ENCODE assay signal across 9 mouse cellular contexts in genomic region chr6:83512495-83512894, GRCm38 (mm10). TPM values are rescaled to one million over a fixed set of nuclear protein-coding genes. Genes with fewer than 3 reads are reported as not detected.
DNase-seq lines count a peak whose midpoint lies in the region; TF ChIP-seq lines count a peak whose summit lies in the region.
"Had no signal": no experiment of that assay in that cellular context is flagged by ENCODE, and none has a peak within 500 bp of the region (broad histone marks: within the 10 kb centered on the region; RNA-seq: fewer than 3 reads in every experiment).

No protein-coding gene starts in this region.

- no peak overlapping the region for H3K9ac ChIP-seq in MEL (ENCODE audit: control insufficient read depth, low read depth, low read length, poor library complexity, severe bottlenecking)

- no peak overlapping the region for H3K4me3 ChIP-seq in MEL (ENCODE audit: control insufficient read depth in 1 of 2, insufficient read depth in 1 of 2, low read depth in 2 of 2, low read length in 2 of 2)
- H3K4me3 ChIP-seq: limb, embryonic 13.5 days had no signal

- TF ChIP-seq RAD21 in MEL (IDR thresholded peaks at IDR 0.05; ENCODE audit: low read depth, low read length) = peak; percentile 84

- H3K27ac ChIP-seq in MEL (ENCODE audit: control insufficient read depth, low read depth, low read length) = no peak overlapping the region
- H3K27ac ChIP-seq: limb, embryonic 13.5 days had no signal

- peak; percentile 83 for DNase-seq in kidney, adult 9 months
- no peak for DNase-seq in kidney, adult 11 months
- peak; percentile 77 for DNase-seq in MEL (ENCODE audit: low read depth, low spot score)
- peak; percentile 81 for DNase-seq in cerebellum, adult 9-10 months
- peak; percentile 69 for DNase-seq in gastrocnemius, postnatal 10 days
- DNase-seq in left cerebral cortex, postnatal 4 days = peak; percentile 63
- peak; percentile 89 for DNase-seq in naive thymus-derived CD4-positive, alpha-beta T cell, adult 2 months (ENCODE audit: low read depth)
- peak; percentile 77 for DNase-seq in thymus, postnatal 4 days

- TF ChIP-seq CTCF in MEL (IDR thresholded peaks at IDR 0.05 in 2 of 3, conservative IDR thresholded peaks at IDR 0.05 in 1 of 3; ENCODE audit: control insufficient read depth in 1 of 3, insufficient read depth in 1 of 3, low read depth in 2 of 3, low read length in 3 of 3, poor library complexity in 1 of 3, severe bottlenecking in 1 of 3) = peak; percentile 75 to 82 (median 78)

- TF ChIP-seq POLR2A in MEL (IDR thresholded peaks at IDR 0.05; ENCODE audit: control insufficient read depth in 1 of 2, insufficient read depth in 1 of 2, low read depth in 1 of 2, low read length in 2 of 2, poor library complexity in 1 of 2) = no peak

- H3K9me3 ChIP-seq in MEL (replicated peaks; ENCODE audit: insufficient read depth, low read length) = no peaks in the 10 kb centered on the region
- H3K9me3 ChIP-seq: limb, embryonic 13.5 days had no signal

- intact Hi-C loops in left cerebral cortex, postnatal 4 days (cut with DNase I) = loop anchor here (5.0 kb wide), 1 partner anchor 155 kb away; no protein-coding TSS in a partner anchor

- H3K4me1 ChIP-seq in MEL (ENCODE audit: control insufficient read depth in 1 of 2, insufficient read depth in 2 of 2, low read length in 2 of 2) = peaks cover 1 to 9% of the 10 kb centered on the region in 2 experiments; a peak in 2 of 4 replicates
- H3K4me1 ChIP-seq: limb, embryonic 13.5 days had no signal

- no peaks in the 10 kb centered on the region; a peak in 2 of 4 replicates for H3K27me3 ChIP-seq in MEL (ENCODE audit: control insufficient read depth in 1 of 2, insufficient read depth in 2 of 2, low read length in 2 of 2)
- H3K27me3 ChIP-seq: limb, embryonic 13.5 days had no signal

- no peaks in the 10 kb centered on the region for H3K79me2 ChIP-seq in MEL (ENCODE audit: control insufficient read depth, insufficient read depth, low read length, poor library complexity)

- H3K36me3 ChIP-seq in MEL (ENCODE audit: control insufficient read depth in 1 of 2, insufficient read depth in 2 of 2, low read length in 2 of 2) = peaks cover 0 to 4% of the 10 kb centered on the region in 2 experiments; a peak in 2 of 4 replicates
- H3K36me3 ChIP-seq: limb, embryonic 13.5 days had no signal

- no peak for TF ChIP-seq EP300 in MEL (IDR thresholded peaks at IDR 0.05; ENCODE audit: low read depth in 1 of 2, low read length in 2 of 2)

TF ChIP-seq in MEL, 35 proteins besides CTCF, POLR2A, EP300 and RAD21:
- TF ChIP-seq MXI1 (IDR thresholded peaks at IDR 0.05; ENCODE audit: low read depth, low read length) = peak; percentile 24; the same call in 1 of the 2 replicates
- no peak for TF ChIP-seq TBP (IDR thresholded peaks at IDR 0.05; ENCODE audit: low read depth, low read length)
- TF ChIP-seq E2F4 (IDR thresholded peaks at IDR 0.05; ENCODE audit: borderline replicate concordance, low read depth, low read length) = no peak
- TF ChIP-seq MAZ (IDR thresholded peaks at IDR 0.05; ENCODE audit: low read depth, low read length) = no peak
- no peak for TF ChIP-seq CHD1 (IDR thresholded peaks at IDR 0.05; ENCODE audit: low read depth, low read length)
- TF ChIP-seq ZC3H11A (IDR thresholded peaks at IDR 0.05; ENCODE audit: low read depth, low read length) = peak; percentile 91
- TF ChIP-seq MEF2A (IDR thresholded peaks at IDR 0.05; ENCODE audit: extremely low read depth, insufficient replicate concordance, low read depth, low read length, poor library complexity, severe bottlenecking) = no peak
- TF ChIP-seq TCF12 (IDR thresholded peaks at IDR 0.05; ENCODE audit: low read depth, low read length) = no peak
- TF ChIP-seq SMC3 (IDR thresholded peaks at IDR 0.05; ENCODE audit: low read depth, low read length) = peak; percentile 89
- no peak for TF ChIP-seq NELFE (IDR thresholded peaks at IDR 0.05; ENCODE audit: low read depth, low read length)
- peak; percentile 77; the same call in 1 of the 2 replicates for TF ChIP-seq MYC (IDR thresholded peaks at IDR 0.05; ENCODE audit: low read depth, low read length)
- no peak for TF ChIP-seq ELF1 (IDR thresholded peaks at IDR 0.05; ENCODE audit: low read depth, low read length)
TF ChIP-seq in MEL: peak in this region for 4.

RNA-seq across cellular contexts. Expression of gene Dguok, which starts 5.7 kb away (rescaled TPM):
- 12.6 and 13.4 TPM in 2 replicates for total RNA-seq in MEL (2012; rRNA removed)
- polyA plus RNA-seq in MEL (2012; ENCODE audit: insufficient read depth in 1 of 2, insufficient read length in 2 of 2, low read depth in 1 of 2, low replicate concordance in 2 of 2, missing spikeins in 1 of 2) = 10 to 100 TPM in 1 of 2 experiments, not detected in 1; 21.0 TPM
- total RNA-seq in gastrocnemius, postnatal 10 days (2021) = 10 to 100 TPM; 22.3 to 29.4 TPM
- total RNA-seq in left cerebral cortex, postnatal 4 days (2021) = 10 to 100 TPM; 31.3 to 34.8 TPM

RNA-seq across cellular contexts. Expression of gene Actg2, which starts 23.6 kb away (rescaled TPM):
- total RNA-seq in MEL (2012; rRNA removed) = 0.27 TPM in 1 of 2 replicates, not detected in the other
- under 1 TPM in 1 of 2 experiments, not detected in 1; 0.07 TPM for polyA plus RNA-seq in MEL (2012; ENCODE audit: insufficient read depth in 1 of 2, insufficient read length in 2 of 2, low read depth in 1 of 2, low replicate concordance in 2 of 2, missing spikeins in 1 of 2)
- 1 to 10 TPM; 3.6 to 5.3 TPM for total RNA-seq in gastrocnemius, postnatal 10 days (2021)
- total RNA-seq in left cerebral cortex, postnatal 4 days (2021) = under 1 TPM in 1 of 2 experiments, not detected in 1; 0.56 TPM

RNA-seq across cellular contexts. Expression of gene Tet3, which starts 53.6 kb away (rescaled TPM):
- total RNA-seq in MEL (2012; rRNA removed) = 11.0 and 11.6 TPM in 2 replicates
- 10 to 100 TPM; 22.9 to 35.3 TPM for polyA plus RNA-seq in MEL (2012; ENCODE audit: insufficient read depth in 1 of 2, insufficient read length in 2 of 2, low read depth in 1 of 2, low replicate concordance in 2 of 2, missing spikeins in 1 of 2)
- 10 to 100 TPM; 41.5 to 47.0 TPM for total RNA-seq in gastrocnemius, postnatal 10 days (2021)
- total RNA-seq in left cerebral cortex, postnatal 4 days (2021) = 100 to 1,000 TPM; 112 to 117 TPM
